Mouse (Mus musculus) stomach, embryonic 14.5 days (tissue): ENCODE results near the gene Cotl1. TPM values are rescaled to one million over a fixed set of nuclear protein-coding genes. Genes with fewer than 3 reads are reported as not detected.
A peak's percentile ranks its signal among the peaks of the same experiment; 100 is the strongest.

Experiments used
- ATAC-seq: fragments of 200-750 bp; cut with Nextera tagmentation; 2 replicates; pipeline ENCODE4 v1.8.0; 2017; ENCODE audit warnings: low read depth, moderate TSS enrichment; ENCODE audit not compliant: insufficient number of reproducible peaks, insufficient read depth, low FRiP score
- H3K27ac ChIP-seq: fragments of 300-500 bp; sonication (generic); 2 replicates; pipeline ENCODE4 v1.5.1; 2014; ENCODE audit warnings: mild to moderate bottlenecking, low read length, moderate library complexity, mixed read lengths
- H3K27me3 ChIP-seq: fragments of 300-500 bp; sonication (generic); 2 replicates; pipeline ENCODE4 v1.6.1; 2014; ENCODE audit warnings: low read length, control low read depth, mixed read lengths; ENCODE audit not compliant: control insufficient read depth, insufficient read depth
- H3K36me3 ChIP-seq: fragments of 300-500 bp; sonication (generic); 2 replicates; pipeline ENCODE4 v1.6.1; 2014; ENCODE audit warnings: mild to moderate bottlenecking, control low read depth, low read length, moderate library complexity, mixed read lengths; ENCODE audit not compliant: control insufficient read depth, insufficient read depth
- H3K4me1 ChIP-seq: fragments of 300-500 bp; sonication (generic); 2 replicates; pipeline ENCODE4 v1.6.1; 2014; ENCODE audit warnings: low read length, control low read depth, mixed read lengths; ENCODE audit not compliant: control insufficient read depth, insufficient read depth
- H3K4me2 ChIP-seq: fragments of 300-500 bp; sonication (generic); replicated peaks from 2 replicates; pipeline ENCODE4 v1.6.1; 2014; ENCODE audit warnings: low read depth, low read length, control low read depth
- H3K4me3 ChIP-seq: fragments of 300-500 bp; sonication (generic); 2 replicates; pipeline ENCODE4 v1.5.1; 2014; ENCODE audit warnings: low read depth, low read length, control low read depth
- H3K9ac ChIP-seq: fragments of 300-500 bp; sonication (generic); replicated peaks from 2 replicates; pipeline ENCODE4 v1.6.1; 2014; ENCODE audit warnings: low read depth, mild to moderate bottlenecking, control low read depth, low read length, moderate library complexity, mixed read lengths
- H3K9me3 ChIP-seq: fragments of 300-500 bp; sonication (generic); 2 replicates; pipeline ENCODE4 v1.6.1; 2016; ENCODE audit warnings: low read depth, low read length, control low read depth; ENCODE audit not compliant: control insufficient read depth
- WGBS: fragments of 180-500 bp; shearing (Covaris S2); extraction: QIAGEN DNeasy Blood & Tissue Kit; methylation state at CpG from one replicate; pipeline ENCODE4 v1.1.7; 2014; 5-methylcytosine and 5-hydroxymethylcytosine counted together
- polyA plus RNA-seq: library from polyadenylated mRNA; unstranded; fragments of >200 nt; fragmentation: Nextera tagmentation; extraction: Ambion mirVana; gene quantifications from 2 replicates; pipeline ENCODE4 v1.2.1, GENCODE M21; 2014

Gene Cotl1
- polyA plus RNA-seq, 1 experiment from 2014 or later: 340 TPM

- Histone ChIP-seq H3K4me2 (no peak overlapping the region), H3K27me3 (no peaks in the 10 kb centered on the region), H3K4me1 (peaks cover 62% of the 10 kb centered on the region), H3K4me3 (no peak overlapping the region), H3K36me3 (no peaks in the 10 kb centered on the region; the same call in 1 of the 2 replicates), H3K9me3 (no peaks in the 10 kb centered on the region), H3K27ac (no peak overlapping the region; the same call in 1 of the 2 replicates), H3K9ac (no peak overlapping the region)
- no peak for ATAC-seq
- WGBS: 83% methylated on average over 4 of the region's 4 CpGs
Observed at GRCm38 (mm10) chr8:119836831-119837230, 3.5 kb downstream of the Cotl1 start.

- no peak for ATAC-seq
- Histone ChIP-seq H3K27me3 (no peaks in the 10 kb centered on the region), H3K9me3 (no peaks in the 10 kb centered on the region), H3K4me1 (peaks cover 69% of the 10 kb centered on the region), H3K27ac (no peak overlapping the region), H3K4me3 (no peak overlapping the region), H3K36me3 (no peaks in the 10 kb centered on the region; the same call in 1 of the 2 replicates), H3K4me2 (no peak overlapping the region), H3K9ac (no peak overlapping the region)
- 85% methylated on average over 5 of the region's 5 CpGs for WGBS
Observed at GRCm38 (mm10) chr8:119835270-119835669, 5.1 kb downstream of the Cotl1 start.

- Histone ChIP-seq H3K27ac (no peak overlapping the region), H3K4me2 (no peak overlapping the region)
- WGBS: 88% methylated on average over 6 of the region's 6 CpGs
Observed at GRCm38 (mm10) chr8:119834676-119835075, 5.7 kb downstream of the Cotl1 start.

GRCm38 (mm10) chr8:119832931-119833330 is 7.4 kb downstream of the Cotl1 start:
- WGBS: 35% methylated on average over 5 of the region's 5 CpGs
- no peaks in the 10 kb centered on the region for H3K9me3 ChIP-seq
- ATAC-seq: no peak
- H3K9ac ChIP-seq: no peak overlapping the region
- no peaks in the 10 kb centered on the region; the same call in 1 of the 2 replicates for H3K36me3 ChIP-seq
- H3K4me3 ChIP-seq: no peak overlapping the region
- peaks cover 72% of the 10 kb centered on the region for H3K4me1 ChIP-seq
- no peaks in the 10 kb centered on the region for H3K27me3 ChIP-seq
- H3K4me2 ChIP-seq: peak overlapping the region; percentile 27; the same call in 1 of the 2 replicates
- peak overlapping the region; percentile 93; the same call in 1 of the 2 replicates for H3K27ac ChIP-seq

More at GRCm38 (mm10) chr8:119834676-119835075, 5.7 kb downstream of the Cotl1 start:
- H3K27me3 ChIP-seq: no peaks in the 10 kb centered on the region
- H3K36me3 ChIP-seq: no peaks in the 10 kb centered on the region; the same call in 1 of the 2 replicates
- H3K9me3 ChIP-seq: no peaks in the 10 kb centered on the region
- ATAC-seq: no peak
- H3K4me3 ChIP-seq: no peak overlapping the region
- peaks cover 74% of the 10 kb centered on the region for H3K4me1 ChIP-seq
- no peak overlapping the region for H3K9ac ChIP-seq

GRCm38 (mm10) chr8:119832101-119832617 is 8.2 kb downstream of the Cotl1 start:
- no peak overlapping the region for H3K9ac ChIP-seq
- no peak overlapping the region for H3K4me3 ChIP-seq
- H3K36me3 ChIP-seq: no peaks in the 10 kb centered on the region; the same call in 1 of the 2 replicates
- H3K4me1 ChIP-seq: peaks cover 71% of the 10 kb centered on the region
- ATAC-seq: no peak
- H3K9me3 ChIP-seq: no peaks in the 10 kb centered on the region
- 49% methylated on average over 7 of the region's 7 CpGs for WGBS
- H3K4me2 ChIP-seq: peak overlapping the region; percentile 27
- H3K27ac ChIP-seq: peak overlapping the region; percentile 93
- no peaks in the 10 kb centered on the region for H3K27me3 ChIP-seq

- ATAC-seq: peak; percentile 66
- no peaks in the 10 kb centered on the region for H3K27me3 ChIP-seq
- H3K27ac ChIP-seq: peak overlapping the region; percentile 93
- H3K9me3 ChIP-seq: no peaks in the 10 kb centered on the region
- H3K4me2 ChIP-seq: peak overlapping the region; percentile 27; the same call in 1 of the 2 replicates
- H3K36me3 ChIP-seq: no peaks in the 10 kb centered on the region; the same call in 1 of the 2 replicates
- H3K4me3 ChIP-seq: no peak overlapping the region
- H3K9ac ChIP-seq: no peak overlapping the region
- H3K4me1 ChIP-seq: peaks cover 72% of the 10 kb centered on the region
- 20% methylated on average over 20 of the region's 20 CpGs for WGBS
Observed at GRCm38 (mm10) chr8:119831336-119831995, 8.9 kb downstream of the Cotl1 start.

GRCm38 (mm10) chr8:119830589-119830988 is 9.8 kb downstream of the Cotl1 start:
- Histone ChIP-seq H3K4me2 (no peak overlapping the region), H3K27ac (peak overlapping the region; percentile 93; the same call in 1 of the 2 replicates), H3K27me3 (no peaks in the 10 kb centered on the region), H3K4me1 (peaks cover 77% of the 10 kb centered on the region), H3K4me3 (no peak overlapping the region), H3K9me3 (no peaks in the 10 kb centered on the region), H3K36me3 (no peaks in the 10 kb centered on the region; the same call in 1 of the 2 replicates), H3K9ac (no peak overlapping the region)
- ATAC-seq: no peak
- WGBS: 51% methylated on average over 7 of the region's 7 CpGs

- Histone ChIP-seq H3K4me3 (no peak overlapping the region), H3K27ac (peak overlapping the region; percentile 52; the same call in 1 of the 2 replicates), H3K9me3 (no peaks in the 10 kb centered on the region), H3K36me3 (no peaks in the 10 kb centered on the region; the same call in 1 of the 2 replicates), H3K4me2 (no peak overlapping the region), H3K9ac (no peak overlapping the region), H3K4me1 (peaks cover 81% of the 10 kb centered on the region), H3K27me3 (no peaks in the 10 kb centered on the region)
- no peak for ATAC-seq
- 58% methylated on average over 16 of the region's 16 CpGs for WGBS
Observed at GRCm38 (mm10) chr8:119829870-119830580, 10.3 kb downstream of the Cotl1 start.
